Mouse (Mus musculus): ENCODE data around the gene Bhlhe41.

The Bhlhe41 gene

DNA sequence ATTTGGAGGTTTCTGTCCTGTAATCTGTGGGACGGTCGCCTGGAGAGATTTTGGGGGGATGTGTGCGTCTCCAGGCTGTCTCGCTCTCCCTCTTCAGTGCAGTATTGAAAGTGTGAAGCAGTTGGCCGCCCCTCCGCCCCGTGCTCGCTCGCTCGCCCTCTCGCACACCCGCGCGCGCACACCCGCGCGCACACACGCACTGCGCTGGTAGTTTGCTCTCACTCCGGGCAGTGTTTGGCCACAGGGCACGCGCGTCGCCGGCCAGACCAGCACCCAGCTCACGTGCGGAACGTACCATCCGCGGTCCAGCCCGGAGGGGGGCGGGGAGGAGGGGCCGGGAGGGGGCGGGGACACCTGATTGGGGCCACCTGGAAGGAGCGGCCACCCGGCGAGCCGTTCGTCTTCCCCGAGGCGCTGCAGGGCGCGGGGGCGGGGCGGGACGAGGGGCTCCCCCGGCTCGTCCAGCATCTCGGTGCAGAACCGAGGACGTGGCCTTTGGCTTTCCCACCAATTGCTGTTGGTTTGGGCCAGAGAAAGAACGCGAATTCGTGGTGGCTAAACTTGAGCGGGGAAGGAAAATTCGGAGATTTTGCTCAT is at the start of gene Bhlhe41:
Gene Bhlhe41, minus strand, starts transcription at position 270 of the 597 bp plus-strand sequence.
- DNase-seq (ENCODE audit: low spot score in 2 of 2): peak; percentile 82 to 92

DNA sequence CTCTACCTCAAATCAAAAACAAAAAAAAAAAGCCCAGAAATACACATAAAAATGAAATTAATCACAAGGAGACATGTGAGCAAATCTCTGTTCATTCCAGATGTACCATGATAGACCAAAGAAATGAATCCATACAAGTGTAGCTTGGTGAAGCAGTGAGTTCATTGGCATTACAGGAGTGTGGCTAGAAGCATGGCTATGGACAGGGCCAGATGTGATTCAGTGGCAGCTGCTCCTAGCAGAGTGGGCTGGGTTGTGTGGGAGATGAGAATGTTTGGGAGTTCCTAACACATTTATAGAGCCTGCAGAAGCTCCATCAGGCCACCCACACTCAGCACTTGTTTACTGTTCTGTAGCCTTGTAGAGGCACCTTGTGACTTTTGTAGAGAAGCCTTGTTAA is 46.9 kb upstream of the Bhlhe41 start:
- no peak for DNase-seq (ENCODE audit: low spot score in 2 of 2)

GRCm38 (mm10) chr6:145910469-145911426 is 45.4 kb upstream of the Bhlhe41 start:
- DNase-seq (ENCODE audit: low spot score in 2 of 2): no peak

- no peak for DNase-seq (ENCODE audit: low spot score in 2 of 2)
These were observed 44.6 kb upstream of the Bhlhe41 start for GRCm38 (mm10) chr6:145909943-145910342.

GRCm38 (mm10) chr6:145906096-145906890 is 40.9 kb upstream of the Bhlhe41 start:
- no peak for DNase-seq (ENCODE audit: low spot score in 2 of 2)

DNA sequence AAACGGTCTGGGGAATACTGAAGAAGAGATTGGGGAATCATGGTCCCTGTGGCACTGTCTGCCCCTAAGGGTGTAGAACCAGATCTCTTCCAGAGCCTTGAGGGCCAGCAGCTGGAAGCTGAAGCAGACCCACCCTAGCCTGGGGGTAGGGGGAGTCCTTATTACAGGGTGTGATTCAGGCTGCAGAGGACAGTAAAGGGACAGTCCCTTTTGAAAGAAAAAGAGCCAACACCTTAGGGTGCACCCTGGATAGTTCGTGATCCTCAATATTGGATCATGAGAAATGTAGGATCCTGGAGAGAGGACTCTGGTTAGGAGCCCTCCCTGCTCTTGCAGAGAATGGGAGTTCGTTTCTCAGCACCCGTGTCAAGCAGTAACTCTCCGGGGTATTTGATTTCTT is 39.3 kb upstream of the Bhlhe41 start:
- no peak for DNase-seq (ENCODE audit: low spot score in 2 of 2)

DNA sequence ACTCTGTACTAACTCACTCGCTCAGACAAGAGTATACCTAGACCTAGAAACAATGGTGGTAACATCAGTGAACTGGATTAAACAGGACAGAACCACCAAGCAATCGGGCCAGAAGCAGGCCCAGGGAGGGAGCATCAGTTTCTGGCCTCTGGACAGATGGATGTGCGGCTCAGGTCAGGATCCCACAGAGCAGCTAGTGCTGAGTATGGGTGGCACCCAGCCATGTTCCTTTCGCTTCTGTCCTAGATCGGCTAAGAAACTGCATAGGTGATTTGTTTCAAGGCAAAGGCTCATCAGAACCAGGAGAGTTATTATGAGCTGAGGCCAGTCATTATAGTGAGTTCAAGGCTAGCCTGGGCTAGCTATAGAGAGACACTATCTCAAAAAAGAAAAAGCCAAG is 38.8 kb upstream of the Bhlhe41 start:
- no peak for DNase-seq (ENCODE audit: low spot score in 2 of 2)

GRCm38 (mm10) chr6:145894669-145895342 is 29.4 kb upstream of the Bhlhe41 start:
- no peak for DNase-seq (ENCODE audit: low spot score in 2 of 2)

DNA sequence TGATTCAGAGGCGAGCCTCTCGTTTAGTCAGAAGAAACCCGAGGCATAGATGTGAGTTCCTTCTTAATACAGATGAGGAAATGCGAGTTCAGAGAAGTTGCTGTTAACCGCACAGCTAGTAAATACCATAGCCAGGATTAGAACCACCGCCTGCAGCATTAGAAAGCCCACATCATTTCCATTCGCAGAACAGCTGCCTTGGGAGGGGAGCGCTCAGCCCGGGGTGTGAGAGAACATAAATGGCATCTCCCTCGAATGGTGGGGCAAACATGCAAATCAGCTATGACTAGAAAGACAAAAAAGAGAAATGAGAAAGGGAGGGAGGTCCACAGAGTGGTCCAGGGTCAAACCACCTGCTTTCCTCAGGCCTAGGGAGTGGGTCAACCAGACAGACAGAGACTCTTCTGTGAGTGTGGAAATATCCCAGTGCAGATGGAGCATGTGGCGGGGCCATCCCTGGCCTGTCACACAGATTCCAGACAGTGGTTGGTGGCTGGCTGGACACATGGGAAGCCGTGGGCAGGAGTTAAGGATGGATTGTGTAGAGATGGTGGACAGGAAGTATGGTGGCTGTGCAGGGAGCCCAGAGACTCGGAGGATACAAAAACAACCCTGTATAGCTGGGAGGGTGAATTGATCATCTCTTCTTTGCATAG is 28.1 kb upstream of the Bhlhe41 start:
- no peak for DNase-seq (ENCODE audit: low spot score in 2 of 2)

- no peak for DNase-seq (ENCODE audit: low spot score in 2 of 2)
These were observed 27.3 kb upstream of the Bhlhe41 start for GRCm38 (mm10) chr6:145892381-145893265.

- no peak for DNase-seq (ENCODE audit: low spot score in 2 of 2)
These were observed 26.6 kb upstream of the Bhlhe41 start for GRCm38 (mm10) chr6:145891951-145892350.

- DNase-seq (ENCODE audit: low spot score in 2 of 2): no peak
These were observed 22.4 kb upstream of the Bhlhe41 start for GRCm38 (mm10) chr6:145887719-145888118.

GRCm38 (mm10) chr6:145886277-145886676 is 20.9 kb upstream of the Bhlhe41 start:
- DNase-seq (ENCODE audit: low spot score in 2 of 2): peak; percentile 48 to 77

- no peak for DNase-seq (ENCODE audit: low spot score in 2 of 2)
These were observed 19.7 kb upstream of the Bhlhe41 start for GRCm38 (mm10) chr6:145885069-145885468.

GRCm38 (mm10) chr6:145883668-145884067 is 18.3 kb upstream of the Bhlhe41 start:
- DNase-seq (ENCODE audit: low spot score in 2 of 2): no peak

DNA sequence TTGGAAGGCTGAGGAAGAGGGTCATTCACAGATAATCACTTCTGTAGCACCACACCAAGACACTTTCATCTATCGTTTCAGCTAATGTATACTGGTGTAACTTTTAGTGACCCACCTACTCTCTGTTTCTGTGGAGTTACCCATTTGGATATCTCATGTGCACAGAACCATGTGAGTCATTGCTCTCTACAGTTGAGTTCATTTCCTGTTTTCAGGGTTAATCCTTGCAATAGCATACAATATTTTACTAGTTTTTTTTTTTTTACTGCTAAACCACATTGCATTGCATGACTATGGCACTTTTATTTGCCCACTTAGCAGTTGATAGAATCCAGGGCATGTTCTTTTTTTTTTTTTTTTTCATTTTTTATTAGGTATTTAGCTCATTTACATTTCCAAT is 17.7 kb upstream of the Bhlhe41 start:
- no peak for DNase-seq (ENCODE audit: low spot score in 2 of 2)

DNA sequence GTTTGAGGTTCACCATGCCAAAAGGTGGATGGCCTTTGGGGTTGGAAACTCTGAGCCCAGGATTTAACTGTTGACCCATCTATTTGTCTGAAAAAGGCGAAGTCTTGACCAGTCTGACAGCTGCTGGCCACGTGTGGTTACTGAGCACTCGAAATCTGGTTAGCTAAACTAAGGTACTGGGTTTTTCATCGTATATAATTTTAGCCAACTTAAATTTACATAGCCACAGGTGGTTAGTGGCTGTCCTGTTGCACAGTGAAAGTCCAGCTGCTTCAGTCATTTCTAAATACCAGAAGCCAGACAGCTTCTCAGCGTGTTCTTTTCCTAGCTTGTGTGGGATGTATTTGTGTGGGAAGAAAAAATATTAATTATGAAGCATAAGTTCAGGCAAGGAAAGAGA is 15.3 kb upstream of the Bhlhe41 start:
- DNase-seq (ENCODE audit: low spot score in 2 of 2): no peak

- DNase-seq (ENCODE audit: low spot score in 2 of 2): no peak
These were observed 11.8 kb upstream of the Bhlhe41 start for GRCm38 (mm10) chr6:145876986-145877735.

DNA sequence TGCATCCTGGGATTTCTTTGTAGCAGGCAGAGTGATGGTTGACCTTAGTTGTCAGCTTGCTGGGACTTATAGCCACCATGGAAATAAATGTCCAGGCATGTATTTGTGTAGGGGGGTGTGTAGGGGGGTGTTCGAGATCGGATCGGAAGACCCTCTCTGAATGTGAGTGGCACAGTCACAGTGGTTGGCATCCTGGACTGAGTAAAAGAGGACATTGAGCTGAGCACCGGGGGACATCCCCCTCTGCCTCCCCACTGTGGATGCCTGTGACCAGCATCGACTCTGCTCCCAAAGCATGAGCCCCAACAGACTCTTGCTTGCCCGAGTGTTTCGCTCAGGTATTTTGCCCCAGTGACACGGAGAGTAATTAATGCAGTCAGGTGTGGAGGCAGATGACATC is 8.0 kb upstream of the Bhlhe41 start:
- DNase-seq (ENCODE audit: low spot score in 2 of 2): no peak
